Mouse (Mus musculus) frontal cortex, adult (tissue): ENCODE measurements around the gene Tmem232.
"Not testable (repeated sequence)": the region's sequence is repeated elsewhere in the genome, so short reads cannot be mapped to it uniquely, and the experiment has no call there.

Source experiments
- ATAC-seq: cut with Nextera tagmentation; 2 replicates; pipeline ENCODE4 v1.9.2; 2017; ENCODE audit warnings: mild to moderate bottlenecking, moderate library complexity, mixed read lengths; ENCODE audit not compliant: low TSS enrichment

Gene Tmem232

DNA sequence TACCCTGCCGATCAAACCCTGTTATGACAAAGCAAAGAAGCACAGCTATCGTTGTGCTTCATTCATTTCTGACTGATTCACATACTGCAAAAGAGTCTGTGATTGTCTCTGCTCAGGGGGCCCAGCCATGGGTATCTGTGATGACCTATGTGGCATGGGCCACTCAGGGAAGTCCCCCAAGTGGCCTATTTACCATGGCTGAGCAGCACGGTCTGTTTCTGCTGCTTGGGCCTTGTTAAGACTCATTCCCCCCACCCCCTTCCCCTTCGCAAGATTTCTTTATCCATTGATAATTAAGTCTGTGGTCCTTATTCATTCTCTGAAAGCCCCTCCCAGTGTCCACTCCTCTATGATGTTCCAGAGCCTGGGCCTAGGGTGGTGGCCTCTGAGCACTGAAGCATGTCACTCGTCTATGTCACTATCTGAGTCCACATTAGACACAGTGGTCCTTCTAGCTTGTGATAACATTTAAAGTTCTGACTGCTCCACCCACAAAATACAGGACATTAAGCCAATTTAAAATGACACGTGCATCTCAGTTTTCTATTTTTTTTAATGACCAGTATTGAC is 315.1 kb downstream of the Tmem232 start:
- no peak for ATAC-seq

DNA sequence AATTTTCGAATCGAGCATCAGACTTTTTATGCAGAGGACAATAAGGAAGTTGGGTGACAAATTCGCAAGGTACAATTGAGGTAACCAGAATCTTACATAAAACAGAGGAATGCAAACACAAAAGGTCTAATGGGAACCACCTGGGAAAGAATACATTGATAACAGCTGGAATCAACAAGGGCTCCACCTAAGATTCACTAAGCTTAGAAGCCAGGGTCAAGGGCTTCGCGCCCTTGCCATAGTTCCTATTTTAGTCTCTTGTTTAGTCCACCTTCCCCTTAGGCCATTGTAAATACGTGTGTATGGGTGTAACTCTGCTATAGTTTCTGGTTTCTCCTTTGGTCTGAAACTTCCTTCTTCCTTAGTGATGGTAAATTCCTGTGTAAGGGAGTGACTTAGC is 318.9 kb downstream of the Tmem232 start:
- ATAC-seq, result not testable (repeated sequence)
